Mouse (Mus musculus): ENCODE data around the gene Tbc1d22b. TPM values are rescaled to one million over a fixed set of nuclear protein-coding genes. Genes with fewer than 3 reads are reported as not detected.

Gene Tbc1d22b
- total RNA-seq, 2 experiments from 2014 or later: 10.4 to 11.9 TPM

GRCm38 (mm10) chr17:29548994-29549393 lies 591 bp upstream of the Tbc1d22b start:
- no peak for DNase-seq
- no peak for TF ChIP-seq CTCF (IDR thresholded peaks at IDR 0.05)
- H3K4me3 ChIP-seq: no peak overlapping the region; the same call in 1 of the 2 replicates
- no peak overlapping the region for H3K27ac ChIP-seq
- intact Hi-C loops (cut with DNase I): no loop called here

- DNase-seq: no peak
- peak overlapping the region; percentile 92 for H3K4me3 ChIP-seq
- no peak overlapping the region for H3K27ac ChIP-seq
- intact Hi-C loops (cut with DNase I): no loop called here
- TF ChIP-seq CTCF (IDR thresholded peaks at IDR 0.05): no peak
Observed at GRCm38 (mm10) chr17:29551019-29551418, 1.4 kb downstream of the Tbc1d22b start.

GRCm38 (mm10) chr17:29552162-29552732 lies 2.7 kb downstream of the Tbc1d22b start, which contains the start of gene Tmem217:
TSS of gene Tmem217 (minus strand) at chr17:29552385.
- Histone ChIP-seq H3K27ac (no peak within 1 kb of the TSS), H3K4me3 (peak within 1 kb of the TSS; percentile 92)

GRCm38 (mm10) chr17:29554176-29554575 lies 4.6 kb downstream of the Tbc1d22b start:
- no peak overlapping the region for H3K4me3 ChIP-seq
- DNase-seq: no peak
- intact Hi-C loops (cut with DNase I): no loop called here
- no peak overlapping the region for H3K27ac ChIP-seq
- no peak for TF ChIP-seq CTCF (IDR thresholded peaks at IDR 0.05)

More at GRCm38 (mm10) chr17:29552162-29552732, 2.7 kb downstream of the Tbc1d22b start, which contains the start of gene Tmem217:
- intact Hi-C loops (cut with DNase I): no loop called here
- DNase-seq: no peak
- TF ChIP-seq CTCF (IDR thresholded peaks at IDR 0.05): no peak

GRCm38 (mm10) chr17:29556456-29556855 lies 6.9 kb downstream of the Tbc1d22b start:
- intact Hi-C loops (cut with DNase I): no loop called here
- no peak for TF ChIP-seq CTCF (IDR thresholded peaks at IDR 0.05)
- peak; percentile 51 for DNase-seq
- peak overlapping the region; percentile 36; the same call in 1 of the 2 replicates for H3K27ac ChIP-seq
- H3K4me3 ChIP-seq: no peak overlapping the region

GRCm38 (mm10) chr17:29556893-29557292 lies 7.3 kb downstream of the Tbc1d22b start:
- Histone ChIP-seq H3K27ac (peak overlapping the region; percentile 36; the same call in 1 of the 2 replicates), H3K4me3 (no peak overlapping the region)
- intact Hi-C loops (cut with DNase I): no loop called here
- no peak for DNase-seq
- no peak for TF ChIP-seq CTCF (IDR thresholded peaks at IDR 0.05)

- no peak for DNase-seq
- intact Hi-C loops (cut with DNase I): no loop called here
- Histone ChIP-seq H3K27ac (no peak overlapping the region), H3K4me3 (no peak overlapping the region)
- no peak for TF ChIP-seq CTCF (IDR thresholded peaks at IDR 0.05)
Observed at GRCm38 (mm10) chr17:29558476-29558875, 8.9 kb downstream of the Tbc1d22b start.

GRCm38 (mm10) chr17:29565521-29565920 lies 15.9 kb downstream of the Tbc1d22b start:
- H3K4me3 ChIP-seq: no peak overlapping the region
- no peak for DNase-seq
- no peak for TF ChIP-seq CTCF (IDR thresholded peaks at IDR 0.05)
- H3K27ac ChIP-seq: no peak overlapping the region
- intact Hi-C loops (cut with DNase I): no loop called here

GRCm38 (mm10) chr17:29568435-29568834 lies 18.9 kb downstream of the Tbc1d22b start:
- H3K4me3 ChIP-seq: no peak overlapping the region
- TF ChIP-seq CTCF (IDR thresholded peaks at IDR 0.05): no peak
- intact Hi-C loops (cut with DNase I): no loop called here
- no peak for DNase-seq
- H3K27ac ChIP-seq: no peak overlapping the region

- intact Hi-C loops (cut with DNase I): no loop called here
- TF ChIP-seq CTCF (IDR thresholded peaks at IDR 0.05): no peak
- Histone ChIP-seq H3K4me3 (no peak overlapping the region), H3K27ac (no peak overlapping the region)
- DNase-seq: no peak
Observed at GRCm38 (mm10) chr17:29569831-29570230, 20.2 kb downstream of the Tbc1d22b start.

- intact Hi-C loops (cut with DNase I): no loop called here
- Histone ChIP-seq H3K27ac (no peak overlapping the region), H3K4me3 (no peak overlapping the region)
- TF ChIP-seq CTCF (IDR thresholded peaks at IDR 0.05): no peak
- DNase-seq: no peak
Observed at GRCm38 (mm10) chr17:29579579-29580126, 30.1 kb downstream of the Tbc1d22b start.

GRCm38 (mm10) chr17:29583569-29583968 lies 34.0 kb downstream of the Tbc1d22b start:
- intact Hi-C loops (cut with DNase I): no loop called here
- TF ChIP-seq CTCF (IDR thresholded peaks at IDR 0.05): no peak
- Histone ChIP-seq H3K4me3 (no peak overlapping the region), H3K27ac (no peak overlapping the region)
- DNase-seq: no peak

GRCm38 (mm10) chr17:29584306-29584705 lies 34.7 kb downstream of the Tbc1d22b start:
- Histone ChIP-seq H3K4me3 (no peak overlapping the region), H3K27ac (no peak overlapping the region)
- DNase-seq: no peak
- intact Hi-C loops (cut with DNase I): no loop called here
- TF ChIP-seq CTCF (IDR thresholded peaks at IDR 0.05): no peak

- DNase-seq: no peak
- TF ChIP-seq CTCF (IDR thresholded peaks at IDR 0.05): no peak
- intact Hi-C loops (cut with DNase I): no loop called here
- no peak overlapping the region for H3K4me3 ChIP-seq
- no peak overlapping the region for H3K27ac ChIP-seq
Observed at GRCm38 (mm10) chr17:29584737-29585136, 35.2 kb downstream of the Tbc1d22b start.

All from gastrocnemius, adult 2 months (tissue).